Mouse (Mus musculus) C2C12 (cell line): ENCODE measurements around the gene Defb48.
A peak's percentile ranks its signal among the peaks of the same experiment; 100 is the strongest.

Experiments
- CEBPB ChIP-seq: IDR thresholded peaks from one replicate; pipeline ENCODE4 v1.6.1; 2011; ENCODE audit warnings: low read depth, mild to moderate bottlenecking, control low read depth, moderate library complexity
- CTCF ChIP-seq: IDR thresholded peaks from one replicate; pipeline ENCODE4 v1.5.1; 2011; ENCODE audit not compliant: control insufficient read depth, insufficient read depth, insufficient read length
- MAX ChIP-seq: IDR thresholded peaks from one replicate; pipeline ENCODE4 v1.6.1; 2011; ENCODE audit warnings: mild to moderate bottlenecking, control low read depth
- MYOD1 ChIP-seq: IDR thresholded peaks from one replicate; pipeline ENCODE4 v1.6.1; 2011; ENCODE audit warnings: low read depth; ENCODE audit not compliant: control insufficient read depth, insufficient read length
- USF1 ChIP-seq: IDR thresholded peaks from one replicate; pipeline ENCODE4 v1.6.1; 2011; ENCODE audit warnings: low read depth, mild to moderate bottlenecking, control low read depth, moderate library complexity

- TF ChIP-seq MYOD1: peak; percentile 10
- TF ChIP-seq MAX: no peak
- no peak for TF ChIP-seq CTCF
- no peak for TF ChIP-seq USF1
- TF ChIP-seq CEBPB: peak; percentile 4
Observed at GRCm38 (mm10) chr14:62940383-62941074, 43.8 kb downstream of the Defb48 start.
